Mouse (Mus musculus): Measurements from ENCODE around the gene Shisal2b.

Gene Shisal2b

GRCm38 (mm10) chr13:104816635-104817571 lies 46.8 kb downstream of the Shisal2b start, which contains the start of gene Cwc27:
Gene Cwc27 (minus strand): TSS chr13:104817142.
- DNase-seq (ENCODE audit: low spot score in 2 of 2), result peak; percentile 71 to 80

DNA sequence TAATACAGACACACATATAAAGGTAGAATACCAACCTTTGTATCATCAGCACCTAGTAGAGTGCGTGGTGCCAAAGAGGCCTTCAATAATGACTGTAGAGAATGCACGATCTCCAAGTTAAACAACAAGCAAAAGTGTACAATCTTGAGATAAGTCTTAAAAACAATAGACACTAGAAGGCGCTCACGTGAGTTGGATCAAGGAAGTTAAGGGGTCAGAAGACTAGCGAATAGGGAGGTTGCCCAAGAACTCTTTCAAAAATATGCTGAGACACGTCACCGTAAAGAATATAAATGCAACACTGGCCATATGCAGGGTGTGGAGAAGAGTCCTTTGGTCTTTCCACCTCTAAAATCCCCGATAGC lies 47.4 kb downstream of the Shisal2b start:
- no peak for DNase-seq (ENCODE audit: low spot score in 2 of 2)

- DNase-seq (ENCODE audit: low spot score in 2 of 2), result no peak
Observed at GRCm38 (mm10) chr13:104805681-104806080, 58.0 kb downstream of the Shisal2b start.

GRCm38 (mm10) chr13:104799566-104800182 lies 64.0 kb downstream of the Shisal2b start:
- no peak for DNase-seq (ENCODE audit: low spot score in 2 of 2)

GRCm38 (mm10) chr13:104799067-104799466 lies 64.6 kb downstream of the Shisal2b start:
- DNase-seq (ENCODE audit: low spot score in 2 of 2), result no peak
